Mouse (Mus musculus): Measurements from ENCODE around the gene Mthfd2.

Mthfd2 gene

DNA sequence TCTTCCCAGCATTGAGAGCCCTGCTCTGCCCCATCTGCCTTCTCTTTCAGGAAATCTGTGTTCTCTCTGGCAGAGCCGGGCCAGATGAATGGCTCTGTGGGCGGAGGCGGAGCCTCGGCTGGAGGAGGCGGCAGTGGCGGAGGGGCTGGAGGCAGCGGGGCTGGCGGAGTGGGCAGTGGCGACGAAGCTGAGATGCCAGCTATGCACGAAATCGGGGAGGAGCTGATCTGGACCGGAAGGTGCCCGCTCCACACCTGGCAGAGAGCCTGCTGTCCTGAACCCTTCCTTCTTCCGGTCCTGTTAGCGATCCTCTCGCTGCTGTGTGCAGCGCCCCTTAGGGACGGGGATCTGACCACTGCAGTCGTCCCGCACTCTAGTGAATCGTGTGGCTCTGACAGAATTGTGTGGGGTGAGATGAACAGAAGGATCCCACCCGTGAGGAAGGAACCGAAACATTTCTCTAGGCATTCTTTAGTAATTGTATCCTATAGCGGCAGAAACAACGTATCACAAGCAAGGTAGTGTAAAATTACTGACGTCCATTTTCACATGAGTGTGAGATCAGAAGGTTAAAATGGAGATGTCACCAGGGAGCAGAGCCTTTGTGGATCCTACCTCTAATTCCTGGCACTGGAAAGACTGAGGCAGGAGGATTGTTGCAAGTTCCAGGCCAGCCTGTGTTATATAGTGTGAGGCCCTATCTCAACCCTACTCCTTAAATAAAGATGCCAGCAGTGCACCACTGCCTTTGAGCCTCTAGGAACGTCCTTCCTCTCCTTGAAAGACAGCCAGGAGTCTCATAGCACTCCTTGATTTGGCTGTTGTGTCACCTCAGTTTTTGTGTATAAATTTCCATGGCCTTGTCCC lies 57.3 kb downstream of the Mthfd2 start:
- DNase-seq (ENCODE audit: low spot score in 2 of 2), result peak; percentile 85 to 89

DNA sequence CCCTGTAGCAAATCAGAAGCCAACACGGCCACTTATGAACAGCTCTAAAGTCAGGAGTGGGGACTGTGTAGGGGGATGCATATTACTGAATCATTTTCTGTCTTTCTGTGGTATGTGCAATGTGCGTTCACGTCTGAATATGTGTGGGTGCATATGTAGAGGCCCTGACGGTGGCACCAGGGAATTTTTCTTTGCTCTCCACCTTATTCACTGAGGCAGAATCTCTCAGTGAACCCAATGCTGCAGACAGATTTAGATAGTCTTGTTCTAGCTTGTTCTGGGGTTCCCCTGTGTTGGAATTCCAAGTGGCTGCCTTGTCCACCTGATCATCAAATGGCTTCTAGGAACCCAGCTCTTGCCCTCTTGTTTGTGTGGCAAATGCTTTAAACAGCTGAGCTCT lies 58.1 kb downstream of the Mthfd2 start:
- peak in 1 of 2 experiments; percentile 11 for DNase-seq (ENCODE audit: low spot score in 2 of 2)

DNA sequence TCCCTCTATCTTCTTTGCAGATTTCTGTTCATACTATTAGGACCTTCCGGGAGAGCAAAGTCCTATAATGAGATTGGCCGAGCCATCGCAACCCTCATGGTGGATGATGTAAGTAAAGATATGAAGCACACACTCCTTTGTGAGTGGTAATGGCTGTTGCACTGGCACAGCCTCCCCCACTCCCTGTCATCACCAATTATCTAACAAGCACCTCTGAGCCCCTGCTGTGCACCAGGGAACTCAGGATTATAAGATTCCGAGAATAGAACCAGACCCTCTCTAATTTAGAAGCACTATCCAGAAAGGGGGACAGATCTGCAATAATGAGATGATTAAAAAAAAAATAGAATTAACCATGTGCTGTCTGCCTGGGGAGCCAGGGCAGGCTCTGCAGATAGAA lies 60.1 kb downstream of the Mthfd2 start:
- no peak for DNase-seq (ENCODE audit: low spot score in 2 of 2)

DNA sequence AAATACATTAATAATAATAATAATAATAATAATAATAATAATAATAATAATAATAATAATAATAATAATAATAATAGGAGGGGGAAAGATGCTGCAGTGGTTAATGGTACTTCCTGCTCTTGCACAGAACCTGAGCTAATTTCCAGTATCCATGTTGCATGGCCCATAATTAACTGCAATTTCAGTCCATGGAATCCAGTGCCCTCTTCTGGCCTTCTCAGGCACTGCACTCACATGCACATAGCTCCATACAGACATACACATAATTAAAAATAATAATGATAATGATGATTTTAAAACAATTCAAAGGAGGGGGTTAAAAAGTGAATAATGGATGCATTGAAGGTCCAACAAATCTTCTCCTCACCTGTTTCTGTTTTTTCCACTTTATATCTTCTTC lies 60.5 kb downstream of the Mthfd2 start:
- no peak for DNase-seq (ENCODE audit: low spot score in 2 of 2)

DNA sequence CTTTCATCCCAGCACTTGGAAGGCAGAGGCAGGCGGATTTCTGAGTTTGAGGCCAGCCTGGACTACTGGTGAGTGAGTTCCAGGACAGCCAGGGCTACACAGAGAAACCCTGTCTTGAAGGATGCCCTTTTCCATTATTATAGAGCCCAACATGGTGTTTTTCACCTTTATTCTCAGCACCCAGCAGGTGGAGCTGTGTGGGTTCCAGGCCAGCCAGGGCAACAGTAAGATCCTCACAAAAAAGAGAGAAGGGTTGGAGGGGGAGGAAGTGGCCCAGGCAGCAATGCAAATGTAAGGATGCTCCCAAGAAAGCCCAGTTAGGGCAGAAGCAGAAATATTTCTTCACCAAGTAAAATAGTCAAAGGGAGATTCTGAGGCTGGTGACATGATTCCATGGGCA lies 61.2 kb downstream of the Mthfd2 start:
- DNase-seq (ENCODE audit: low spot score in 2 of 2), result no peak

All from frontal cortex, postnatal 36 days (tissue).